Mouse (Mus musculus) liver, embryonic 12.5 days (tissue): ENCODE measurements at regions not wholly inside any gene's neighbourhood (a gene's known extent, or its start where the extent isn't known, plus 50 kb on each side); places are given as distances from the start of the nearest gene placed in this dataset.

Experiments used
- ATAC-seq: fragments of 200-750 bp; cut with Nextera tagmentation; 2 replicates; pipeline ENCODE4 v1.8.0; 2017; ENCODE audit warnings: moderate number of reproducible peaks, mild to moderate bottlenecking, moderate library complexity
- H3K27ac ChIP-seq: fragments of 300-500 bp; sonication (generic); 2 replicates; pipeline ENCODE4 v1.5.1; 2016; ENCODE audit warnings: mild to moderate bottlenecking
- H3K27me3 ChIP-seq: fragments of 300-500 bp; sonication (generic); replicated peaks from 2 replicates; pipeline ENCODE4 v1.6.1; 2016; ENCODE audit warnings: mild to moderate bottlenecking, moderate library complexity
- H3K36me3 ChIP-seq: fragments of 300-500 bp; sonication (generic); 2 replicates; pipeline ENCODE4 v1.6.1; 2016; ENCODE audit warnings: mild to moderate bottlenecking, moderate library complexity
- H3K4me1 ChIP-seq: fragments of 300-500 bp; sonication (generic); 2 replicates; pipeline ENCODE4 v1.6.1; 2016
- H3K4me2 ChIP-seq: fragments of 300-500 bp; sonication (generic); 2 replicates; pipeline ENCODE4 v1.6.1; 2016; ENCODE audit warnings: mild to moderate bottlenecking, moderate library complexity
- H3K4me3 ChIP-seq: fragments of 300-500 bp; sonication (generic); 2 replicates; pipeline ENCODE4 v1.5.1; 2016; ENCODE audit warnings: mild to moderate bottlenecking, moderate library complexity
- H3K9ac ChIP-seq: fragments of 300-500 bp; sonication (generic); 2 replicates; pipeline ENCODE4 v1.6.1; 2016; ENCODE audit warnings: mild to moderate bottlenecking, moderate library complexity
- H3K9me3 ChIP-seq: fragments of 300-500 bp; sonication (generic); replicated peaks from 2 replicates; pipeline ENCODE4 v1.6.1; 2016; ENCODE audit warnings: mild to moderate bottlenecking, moderate library complexity
- WGBS: fragments of 180-500 bp; shearing (Covaris S2); methylation state at CpG from one replicate; pipeline ENCODE4 v1.1.7; 2016; ENCODE audit not compliant: insufficient replicate concordance; 5-methylcytosine and 5-hydroxymethylcytosine counted together

- 73% methylated on average over 12 of the region's 12 CpGs for WGBS
- Histone ChIP-seq H3K9ac (no peak overlapping the region), H3K9me3 (no peaks in the 10 kb centered on the region), H3K4me2 (no peak overlapping the region), H3K36me3 (no peaks in the 10 kb centered on the region), H3K27ac (no peak overlapping the region), H3K4me1 (no peaks in the 10 kb centered on the region), H3K27me3 (no peaks in the 10 kb centered on the region), H3K4me3 (no peak overlapping the region)
- ATAC-seq = no peak
Measured at GRCm38 (mm10) chr19:30435054-30435738, 114.3 kb downstream of the Dkk1 start.

GRCm38 (mm10) chr19:30450869-30451542 lies 98.5 kb downstream of the Dkk1 start:
- no peak overlapping the region for H3K4me2 ChIP-seq
- no peaks in the 10 kb centered on the region for H3K36me3 ChIP-seq
- H3K4me1 ChIP-seq = no peaks in the 10 kb centered on the region
- no peaks in the 10 kb centered on the region for H3K9me3 ChIP-seq
- no peak for ATAC-seq
- no peaks in the 10 kb centered on the region for H3K27me3 ChIP-seq
- 72% methylated on average over 13 of the region's 13 CpGs for WGBS
- H3K9ac ChIP-seq = no peak overlapping the region
- H3K27ac ChIP-seq = no peak overlapping the region
- no peak overlapping the region for H3K4me3 ChIP-seq

GRCm38 (mm10) chr19:30451543-30451920 lies 97.9 kb downstream of the Dkk1 start:
- no peak overlapping the region for H3K9ac ChIP-seq
- H3K36me3 ChIP-seq = no peaks in the 10 kb centered on the region
- no peak overlapping the region for H3K4me2 ChIP-seq
- H3K4me1 ChIP-seq = no peaks in the 10 kb centered on the region
- WGBS = 65% methylated on average over 8 of the region's 8 CpGs
- no peak for ATAC-seq
- no peaks in the 10 kb centered on the region for H3K27me3 ChIP-seq
- no peaks in the 10 kb centered on the region for H3K9me3 ChIP-seq
- H3K4me3 ChIP-seq = no peak overlapping the region
- H3K27ac ChIP-seq = no peak overlapping the region

GRCm38 (mm10) chr19:30452671-30453070 lies 96.8 kb downstream of the Dkk1 start:
- no peaks in the 10 kb centered on the region for H3K36me3 ChIP-seq
- H3K27me3 ChIP-seq = no peaks in the 10 kb centered on the region
- 60% methylated on average over 11 of the region's 11 CpGs for WGBS
- no peak for ATAC-seq
- no peak overlapping the region for H3K4me3 ChIP-seq
- H3K4me1 ChIP-seq = no peaks in the 10 kb centered on the region
- H3K27ac ChIP-seq = no peak overlapping the region
- H3K9me3 ChIP-seq = no peaks in the 10 kb centered on the region
- H3K9ac ChIP-seq = no peak overlapping the region
- no peak overlapping the region for H3K4me2 ChIP-seq

GRCm38 (mm10) chr19:30483436-30483835 lies 66.0 kb downstream of the Dkk1 start:
- H3K4me1 ChIP-seq = no peaks in the 10 kb centered on the region
- no peak overlapping the region for H3K27ac ChIP-seq
- no peak overlapping the region for H3K9ac ChIP-seq
- 56% methylated on average over 4 of the region's 4 CpGs for WGBS
- no peaks in the 10 kb centered on the region for H3K27me3 ChIP-seq
- no peak for ATAC-seq
- no peak overlapping the region for H3K4me3 ChIP-seq
- no peaks in the 10 kb centered on the region for H3K36me3 ChIP-seq
- H3K9me3 ChIP-seq = no peaks in the 10 kb centered on the region
- H3K4me2 ChIP-seq = no peak overlapping the region

GRCm38 (mm10) chr19:30489786-30490185 lies 59.7 kb downstream of the Dkk1 start:
- ATAC-seq = no peak

GRCm38 (mm10) chr19:30490916-30491315 lies 58.5 kb downstream of the Dkk1 start:
- ATAC-seq = no peak
- H3K4me2 ChIP-seq = no peak overlapping the region
- H3K4me3 ChIP-seq = no peak overlapping the region
- no peaks in the 10 kb centered on the region for H3K27me3 ChIP-seq
- H3K36me3 ChIP-seq = no peaks in the 10 kb centered on the region
- 26% methylated on average over 9 of the region's 9 CpGs for WGBS
- H3K9ac ChIP-seq = no peak overlapping the region
- H3K4me1 ChIP-seq = no peaks in the 10 kb centered on the region
- H3K27ac ChIP-seq = no peak overlapping the region
- H3K9me3 ChIP-seq = no peaks in the 10 kb centered on the region

More at GRCm38 (mm10) chr19:30489786-30490185, 59.7 kb downstream of the Dkk1 start:
- H3K36me3 ChIP-seq = no peaks in the 10 kb centered on the region
- H3K4me1 ChIP-seq = no peaks in the 10 kb centered on the region
- H3K27me3 ChIP-seq = no peaks in the 10 kb centered on the region
- H3K9me3 ChIP-seq = no peaks in the 10 kb centered on the region
- H3K4me3 ChIP-seq = no peak overlapping the region
- H3K27ac ChIP-seq = no peak overlapping the region
- no peak overlapping the region for H3K9ac ChIP-seq
- 45% methylated on average over 3 of the region's 3 CpGs for WGBS
- no peak overlapping the region for H3K4me2 ChIP-seq
